Mouse (Mus musculus) myocyte (in vitro differentiated cells): ENCODE measurements around the gene Utp20.

ENCODE experiments used
- POLR2A ChIP-seq: IDR thresholded peaks from one replicate; pipeline ENCODE4 v1.6.1; 2011; ENCODE audit warnings: low read depth, mild to moderate bottlenecking, control low read depth, moderate library complexity; ENCODE audit not compliant: insufficient read length
- TCF3 ChIP-seq: IDR thresholded peaks from one replicate; pipeline ENCODE4 v1.6.1; 2011; ENCODE audit warnings: low read depth, control low read depth; ENCODE audit not compliant: insufficient read length
- USF1 ChIP-seq: IDR thresholded peaks from one replicate; pipeline ENCODE4 v1.6.1; 2011; ENCODE audit warnings: low read depth, mild to moderate bottlenecking, control low read depth, moderate library complexity

- no peak for TF ChIP-seq TCF3
- TF ChIP-seq POLR2A, result no peak
- no peak for TF ChIP-seq USF1
Observed at GRCm38 (mm10) chr10:88866017-88866416, 39.4 kb upstream of the Utp20 start.
